Mouse (Mus musculus) ES-Bruce4 (cell line): ENCODE data around the gene Olfr1276. TPM values are rescaled to one million over a fixed set of nuclear protein-coding genes. Genes with fewer than 3 reads are reported as not detected.

Experiments
- H3K27ac ChIP-seq: 2 replicates; pipeline ENCODE4 v1.5.1; 2012; ENCODE audit warnings: low read length, inconsistent platforms; ENCODE audit not compliant: insufficient read depth
- H3K27me3 ChIP-seq: 2 replicates; pipeline ENCODE4 v1.6.1; 2012; ENCODE audit warnings: mild to moderate bottlenecking, low read length, inconsistent platforms; ENCODE audit not compliant: control insufficient read depth, poor library complexity, insufficient read depth, severe bottlenecking
- H3K36me3 ChIP-seq: 2 replicates; pipeline ENCODE4 v1.6.1; 2012; ENCODE audit warnings: inconsistent platforms, mild to moderate bottlenecking, low read length, moderate library complexity; ENCODE audit not compliant: control insufficient read depth, poor library complexity, insufficient read depth, severe bottlenecking
- H3K4me1 ChIP-seq: one replicate; pipeline ENCODE4 v1.8.1; 2011; ENCODE audit warnings: low read length; ENCODE audit not compliant: control insufficient read depth, insufficient read depth
- H3K4me3 ChIP-seq: 2 replicates; pipeline ENCODE4 v1.5.1; 2011; ENCODE audit warnings: low read depth, mild to moderate bottlenecking, low read length
- H3K9ac ChIP-seq: 2 replicates; pipeline ENCODE4 v1.6.1; 2012; ENCODE audit warnings: low read depth, mild to moderate bottlenecking, inconsistent platforms; ENCODE audit not compliant: poor library complexity, severe bottlenecking
- H3K9me3 ChIP-seq: replicated peaks from 2 replicates; pipeline ENCODE4 v1.6.1; 2012; ENCODE audit warnings: mild to moderate bottlenecking, low read length, inconsistent platforms; ENCODE audit not compliant: control insufficient read depth, poor library complexity, insufficient read depth, severe bottlenecking
- CTCF ChIP-seq: IDR thresholded peaks from one replicate; pipeline ENCODE4 v1.8.1; 2011; ENCODE audit warnings: low read depth, low read length
- EP300 ChIP-seq: IDR thresholded peaks from 2 replicates; pipeline ENCODE4 v1.6.1; 2011; ENCODE audit warnings: low read depth, low read length; ENCODE audit not compliant: insufficient read depth
- POLR2A ChIP-seq: IDR thresholded peaks from one replicate; pipeline ENCODE4 v1.8.1; 2011; ENCODE audit warnings: low read length; ENCODE audit not compliant: insufficient read depth
- polyA plus RNA-seq: library from polyadenylated mRNA; stranded (reverse); fragments of >200 nt; gene quantifications from 2 replicates; pipeline ENCODE4 v1.2.4, GENCODE M21; 2011; ENCODE audit warnings: low read depth; ENCODE audit not compliant: missing spikeins, insufficient read depth, insufficient read length

Gene Olfr1276
- polyA plus RNA-seq, 1 experiment = not detected

DNA sequence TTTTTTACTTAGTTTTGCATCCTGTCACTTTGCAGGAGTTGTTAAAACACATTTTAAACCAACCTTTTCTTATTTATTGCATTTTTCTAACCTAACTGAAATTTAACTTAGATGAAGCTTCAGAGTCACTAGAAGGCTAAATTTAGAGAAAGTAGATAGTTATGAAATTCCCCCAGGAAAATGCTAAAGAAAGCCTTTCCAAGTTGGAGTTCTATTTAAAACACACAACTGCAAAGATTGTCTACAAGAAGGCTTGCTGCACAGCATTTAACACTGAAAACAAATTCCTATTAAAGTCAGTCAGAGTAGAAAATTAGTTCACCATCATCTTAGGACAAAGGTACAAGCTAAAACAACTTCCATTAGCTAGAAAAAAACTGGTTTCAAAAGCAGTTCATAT lies 46.1 kb downstream of the Olfr1276 start, which contains the start of gene Olfr1279:
Olfr1279 (plus strand) TSS at position 262 of the 400 bp plus-strand sequence.
- no peak within 1 kb of the TSS for H3K9ac ChIP-seq
- H3K36me3 ChIP-seq = no peaks in the 10 kb centered on the region
- H3K4me3 ChIP-seq = no peak within 1 kb of the TSS
- TF ChIP-seq EP300 (no peak), CTCF (no peak), POLR2A (no peak)
- H3K27me3 ChIP-seq = no peaks in the 10 kb centered on the region
- H3K9me3 ChIP-seq = no peaks in the 10 kb centered on the region
- no peak within 1 kb of the TSS for H3K27ac ChIP-seq
- no peaks in the 10 kb centered on the region for H3K4me1 ChIP-seq

Other genes with a start within 250 kb of the Olfr1276 start
- gene Gm13941, start 148.5 kb upstream of the Olfr1276 start, polyA plus RNA-seq = not detected in 2 replicates
- not detected in 2 replicates for gene Gm15130, start 101.6 kb upstream of the Olfr1276 start, polyA plus RNA-seq
- gene 4930430A15Rik, start 24.9 kb upstream of the Olfr1276 start, polyA plus RNA-seq = not detected in 2 replicates
- not detected in 2 replicates for gene Olfr1275, start 19.2 kb upstream of the Olfr1276 start, polyA plus RNA-seq
- gene Olfr1277, start 19.6 kb downstream of the Olfr1276 start, polyA plus RNA-seq = not detected in 2 replicates
- gene Olfr1278, start 35.6 kb downstream of the Olfr1276 start, polyA plus RNA-seq = not detected in 2 replicates
- not detected in 2 replicates for gene Olfr1279, start 46.1 kb downstream of the Olfr1276 start, polyA plus RNA-seq
- gene Olfr1280, start 59.5 kb downstream of the Olfr1276 start, polyA plus RNA-seq = not detected in 2 replicates
- gene Olfr1281, start 72.0 kb downstream of the Olfr1276 start, polyA plus RNA-seq = not detected in 2 replicates
- not detected in 2 replicates for gene Olfr1282, start 81.6 kb downstream of the Olfr1276 start, polyA plus RNA-seq
- not detected in 2 replicates for gene Olfr1283, start 112.3 kb downstream of the Olfr1276 start, polyA plus RNA-seq
- gene Olfr1284, start 121.0 kb downstream of the Olfr1276 start, polyA plus RNA-seq = not detected in 2 replicates
- not detected in 2 replicates for gene Olfr1286, start 168.6 kb downstream of the Olfr1276 start, polyA plus RNA-seq
- not detected in 2 replicates for gene Olfr1287, start 194.6 kb downstream of the Olfr1276 start, polyA plus RNA-seq
- gene Olfr1288, start 219.6 kb downstream of the Olfr1276 start, polyA plus RNA-seq = not detected in 2 replicates
- gene Olfr1289, start 226.3 kb downstream of the Olfr1276 start, polyA plus RNA-seq = not detected in 2 replicates
- gene Olfr1290, start 239.3 kb downstream of the Olfr1276 start, polyA plus RNA-seq = not detected in 2 replicates
- gene Olfr1291-ps1, start 242.7 kb downstream of the Olfr1276 start, polyA plus RNA-seq = not detected in 2 replicates